Mouse (Mus musculus): ENCODE data around the gene Npff.

DNA sequence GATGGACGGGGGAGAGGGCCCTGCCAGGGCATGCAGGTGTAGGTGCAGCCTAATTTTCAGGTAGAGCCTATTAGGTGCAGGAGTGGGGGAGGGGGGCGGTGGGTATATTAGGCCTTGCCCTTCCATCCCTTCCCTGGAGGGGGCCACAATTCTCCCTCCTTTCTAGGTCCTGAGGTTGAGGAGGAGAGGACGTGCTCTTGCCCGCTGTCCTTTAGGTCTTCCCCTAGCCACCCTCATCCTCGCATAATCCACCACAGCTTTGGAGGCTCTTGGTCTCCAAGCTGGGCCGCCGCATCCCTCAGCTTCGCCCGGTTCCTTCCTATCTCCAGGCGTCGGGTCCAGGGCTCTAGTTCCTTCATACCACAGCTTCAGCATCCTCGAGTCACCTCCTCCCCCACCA is 8.4 kb downstream of the Npff start:
- TF ChIP-seq CTCF (IDR thresholded peaks at IDR 0.05; ENCODE audit: low read depth) (no peak), EP300 (IDR thresholded peaks at IDR 0.05; ENCODE audit: low read depth) (no peak)

Data from liver, postnatal 0 days (tissue).